Comparison of ENCODE assay signal across 8 mouse cellular contexts in the genomic region with DNA sequence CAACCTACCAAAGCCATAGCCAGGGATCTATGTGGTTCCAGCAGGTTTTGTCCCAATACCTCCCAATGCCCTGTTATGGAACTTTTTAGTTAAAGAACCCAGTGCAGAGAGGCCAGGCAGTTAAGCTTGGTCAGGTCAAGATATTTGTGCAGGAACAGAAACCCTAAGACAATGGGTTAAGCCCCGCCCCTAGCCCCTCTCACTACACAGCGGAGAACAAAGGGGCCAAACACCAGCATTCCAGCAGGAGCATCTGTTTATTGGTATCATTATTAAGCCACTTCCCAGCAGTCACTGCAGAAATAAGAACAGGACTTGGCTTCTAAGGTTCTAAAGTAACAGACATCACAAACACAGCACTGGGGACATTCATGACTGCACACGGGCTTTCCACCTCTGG. TPM values are rescaled to one million over a fixed set of nuclear protein-coding genes. Genes with fewer than 3 reads are reported as not detected.
A peak's percentile ranks its signal among the peaks of the same experiment; 100 is the strongest.
DNase-seq lines count a peak whose midpoint lies in the region; ATAC-seq lines count a peak whose summit lies in the region.

No protein-coding gene starts in this region.

- WGBS in lung, embryonic 16.5 days: 73% methylated on average over 3 of the region's 3 CpGs
- 86% methylated on average over 3 of the region's 3 CpGs for WGBS in limb, embryonic 12.5 days

- peak overlapping the region; percentile 78 for H3K27ac ChIP-seq in lung, embryonic 16.5 days (ENCODE audit: low read length)
- peak overlapping the region; percentile 70 for H3K27ac ChIP-seq in limb, embryonic 12.5 days

- peaks cover 5% of the 10 kb centered on the region for H3K4me1 ChIP-seq in lung, embryonic 16.5 days (replicated peaks; ENCODE audit: control insufficient read depth, insufficient read depth, low read length)
- peaks cover 18% of the 10 kb centered on the region for H3K4me1 ChIP-seq in limb, embryonic 12.5 days (replicated peaks)

- peak overlapping the region; percentile 55; the same call in 1 of the 2 replicates for H3K9ac ChIP-seq in lung, embryonic 16.5 days (ENCODE audit: low read length)
- H3K9ac ChIP-seq in limb, embryonic 12.5 days (replicated peaks): no peak overlapping the region

- no peaks in the 10 kb centered on the region for H3K27me3 ChIP-seq in lung, embryonic 16.5 days (ENCODE audit: control insufficient read depth, insufficient read depth, low read depth, low read length)
- H3K27me3 ChIP-seq in limb, embryonic 12.5 days: no peaks in the 10 kb centered on the region

- DNase-seq in adrenal gland, postnatal 10 days: peak; percentile 3
- DNase-seq in adrenal gland, postnatal 25 days: no peak
- no peak for DNase-seq in lung, postnatal 36 days
- peak; percentile 50 for DNase-seq in retina, postnatal 1 day
- DNase-seq in right cerebral cortex, postnatal 14 days: no peak
- DNase-seq in frontal cortex, adult 2 months (ENCODE audit: extremely low spot score in 1 of 2, low spot score in 1 of 2): no peak

- peak overlapping the region; percentile 75; the same call in 1 of the 2 replicates for H3K4me2 ChIP-seq in lung, embryonic 16.5 days (ENCODE audit: low read depth, low read length)
- H3K4me2 ChIP-seq in limb, embryonic 12.5 days: peak overlapping the region; percentile 71; the same call in 1 of the 2 replicates

- no peaks in the 10 kb centered on the region for H3K36me3 ChIP-seq in lung, embryonic 16.5 days (ENCODE audit: control insufficient read depth, insufficient read depth, low read length)
- no peaks in the 10 kb centered on the region for H3K36me3 ChIP-seq in limb, embryonic 12.5 days

- no peak overlapping the region; the same call in 1 of the 2 replicates for H3K4me3 ChIP-seq in lung, embryonic 16.5 days (ENCODE audit: low read length)
- H3K4me3 ChIP-seq in limb, embryonic 12.5 days (replicated peaks): no peak overlapping the region

- ATAC-seq in lung, embryonic 16.5 days (ENCODE audit: low read depth): no peak
- no peak for ATAC-seq in limb, embryonic 12.5 days (ENCODE audit: insufficient number of reproducible peaks, insufficient read depth, low FRiP score, low TSS enrichment, low read depth)

- no peaks in the 10 kb centered on the region for H3K9me3 ChIP-seq in lung, embryonic 16.5 days (ENCODE audit: control insufficient read depth, low read length)
- peaks cover 8% of the 10 kb centered on the region; the same call in 1 of the 2 replicates for H3K9me3 ChIP-seq in limb, embryonic 12.5 days

RNA-seq across cellular contexts. Expression of a gene that starts 27.4 kb away (rescaled TPM):
- 1,000 to 10,000 TPM; 1,138 to 1,532 TPM for total RNA-seq in adrenal gland, postnatal 10 days (2021)
- total RNA-seq in adrenal gland, postnatal 25 days (2021): 196 and 358 TPM in 2 replicates
- polyA plus RNA-seq in lung, embryonic 16.5 days (2015; fragmentation: Nextera tagmentation; extraction: Ambion mirVana): 11.2 and 15.5 TPM in 2 replicates
- 4.0 and 6.0 TPM in 2 replicates for polyA plus RNA-seq in limb, embryonic 12.5 days (2016; fragmentation: Nextera tagmentation; extraction: Ambion mirVana)
- polyA plus RNA-seq in frontal cortex, adult 2 months (2012; rRNA removed): 35.7 and 39.5 TPM in 2 replicates

RNA-seq across cellular contexts. Expression of a gene that starts 36.5 kb away (rescaled TPM):
- total RNA-seq in adrenal gland, postnatal 10 days (2021): 10 to 100 TPM; 25.4 to 26.7 TPM
- 31.0 and 35.5 TPM in 2 replicates for total RNA-seq in adrenal gland, postnatal 25 days (2021)
- polyA plus RNA-seq in lung, embryonic 16.5 days (2015; fragmentation: Nextera tagmentation; extraction: Ambion mirVana): 13.2 and 14.6 TPM in 2 replicates
- 10.3 and 10.7 TPM in 2 replicates for polyA plus RNA-seq in limb, embryonic 12.5 days (2016; fragmentation: Nextera tagmentation; extraction: Ambion mirVana)
- 22.4 and 23.9 TPM in 2 replicates for polyA plus RNA-seq in frontal cortex, adult 2 months (2012; rRNA removed)

Comparison
In these comparisons a context has a peak if more than half of its experiments do, and no peak if none do; other contexts are left out.
1. DNase-seq: peak in adrenal gland, postnatal 10 days (single experiment) and retina, postnatal 1 day (single experiment); none in adrenal gland, postnatal 25 days (single experiment), lung, postnatal 36 days (single experiment), right cerebral cortex, postnatal 14 days (single experiment) and frontal cortex, adult 2 months (0 of 2).